Mouse (Mus musculus): Measurements from ENCODE around the gene Gsn. TPM values are rescaled to one million over a fixed set of nuclear protein-coding genes. Genes with fewer than 3 reads are reported as not detected.
A peak's percentile ranks its signal among the peaks of the same experiment; 100 is the strongest.

Gene Gsn
- polyA plus RNA-seq, 1 experiment from 2014 or later = 397 TPM

DNA sequence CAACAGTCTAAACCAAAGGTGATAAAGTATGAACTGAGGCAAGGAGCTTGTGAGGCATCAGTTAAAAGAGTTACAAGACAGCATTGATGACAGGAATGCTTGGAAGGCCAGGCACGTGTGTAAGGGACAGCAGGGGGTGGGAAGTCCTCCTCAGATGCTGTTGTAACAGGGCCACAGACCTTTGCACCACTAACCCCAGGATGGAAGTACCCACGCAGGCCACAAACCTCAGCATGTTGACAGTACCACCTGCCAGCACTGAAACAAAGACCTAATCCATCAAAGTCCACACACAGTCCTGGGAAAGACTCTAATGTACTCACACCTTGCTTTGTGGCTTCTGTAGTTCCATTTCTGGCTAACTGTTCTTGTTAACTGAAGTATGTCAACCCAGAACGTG lies 22.3 kb upstream of the Gsn start:
- Histone ChIP-seq H3K4me3 (ENCODE audit: low read depth, low read length) (no peak overlapping the region), H3K4me1 (ENCODE audit: control insufficient read depth, insufficient read depth, low read length) (peaks cover 20% of the 10 kb centered on the region)
- no peak for DNase-seq (ENCODE audit: low spot score)

DNA sequence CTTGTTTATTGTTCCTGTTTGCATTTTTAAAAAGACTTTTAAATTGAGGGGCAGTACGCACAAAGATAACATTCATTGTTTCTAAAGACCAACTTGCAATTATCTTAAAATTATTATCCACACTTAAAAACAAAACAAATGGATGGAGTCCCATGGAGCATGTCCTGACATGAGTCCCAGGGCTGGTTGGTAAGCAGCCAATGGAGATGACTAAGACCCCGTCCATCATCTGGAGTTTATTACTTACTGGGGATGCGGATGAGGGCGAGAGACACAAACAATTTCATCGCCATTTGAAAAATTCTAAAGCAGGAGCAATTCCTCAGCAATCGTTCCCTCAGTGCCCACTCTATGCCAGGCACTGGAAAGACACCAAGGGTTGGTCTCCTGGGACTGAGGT lies 21.2 kb upstream of the Gsn start:
- 46% methylated on average over 6 of the region's 6 CpGs for WGBS
- no peak overlapping the region for H3K27ac ChIP-seq (replicated peaks; ENCODE audit: low read depth, low read length)
- H3K4me1 ChIP-seq (ENCODE audit: control insufficient read depth, insufficient read depth, low read length) = peaks cover 16% of the 10 kb centered on the region
- no peak overlapping the region for H3K4me2 ChIP-seq (ENCODE audit: low read depth, low read length)
- no peak for ATAC-seq (ENCODE audit: low read depth)
- no peaks in the 10 kb centered on the region for H3K36me3 ChIP-seq (ENCODE audit: control insufficient read depth, insufficient read depth, low read length)
- no peak overlapping the region for H3K9ac ChIP-seq (ENCODE audit: low read depth, low read length)
- DNase-seq (ENCODE audit: low spot score) = peak; percentile 60
- no peak overlapping the region for H3K4me3 ChIP-seq (ENCODE audit: low read depth, low read length)
- no peaks in the 10 kb centered on the region for H3K27me3 ChIP-seq (replicated peaks; ENCODE audit: control insufficient read depth, insufficient read depth, low read length)
- H3K9me3 ChIP-seq (ENCODE audit: control insufficient read depth, low read length) = no peaks in the 10 kb centered on the region

More for the DNA sequence above, 22.3 kb upstream of the Gsn start:
- H3K27me3 ChIP-seq (replicated peaks; ENCODE audit: control insufficient read depth, insufficient read depth, low read length) = no peaks in the 10 kb centered on the region
- no peak overlapping the region for H3K27ac ChIP-seq (replicated peaks; ENCODE audit: low read depth, low read length)
- WGBS = 46% methylated on average over 3 of the region's 3 CpGs
- H3K4me2 ChIP-seq (ENCODE audit: low read depth, low read length) = no peak overlapping the region
- H3K9ac ChIP-seq (ENCODE audit: low read depth, low read length) = no peak overlapping the region
- no peak for ATAC-seq (ENCODE audit: low read depth)
- H3K9me3 ChIP-seq (ENCODE audit: control insufficient read depth, low read length) = no peaks in the 10 kb centered on the region
- no peaks in the 10 kb centered on the region for H3K36me3 ChIP-seq (ENCODE audit: control insufficient read depth, insufficient read depth, low read length)

DNA sequence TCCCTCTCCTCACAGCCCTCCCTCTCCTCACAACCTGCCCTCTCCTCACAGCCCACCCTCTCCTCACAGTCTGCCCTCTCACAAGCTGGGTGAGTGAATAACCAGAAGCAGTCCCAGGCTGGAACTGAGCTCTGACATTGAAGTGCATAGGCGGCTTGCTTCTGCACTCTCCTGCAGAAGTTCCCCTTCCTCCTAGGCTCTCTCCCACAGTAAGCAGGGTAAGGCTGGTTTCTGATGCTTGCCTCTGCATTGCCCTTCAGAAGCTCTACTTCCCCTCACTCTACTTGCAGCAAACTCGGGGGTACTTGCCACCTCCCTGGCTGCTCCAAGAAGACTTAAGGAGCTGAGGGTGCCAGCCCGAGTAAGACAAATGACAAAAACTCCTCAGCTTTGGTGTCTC lies 11.9 kb upstream of the Gsn start:
- Histone ChIP-seq H3K27me3 (replicated peaks; ENCODE audit: control insufficient read depth, insufficient read depth, low read length) (no peaks in the 10 kb centered on the region), H3K4me3 (ENCODE audit: low read depth, low read length) (no peak overlapping the region), H3K4me2 (ENCODE audit: low read depth, low read length) (no peak overlapping the region), H3K4me1 (ENCODE audit: control insufficient read depth, insufficient read depth, low read length) (peaks cover 4% of the 10 kb centered on the region; the same call in 1 of the 2 replicates), H3K36me3 (ENCODE audit: control insufficient read depth, insufficient read depth, low read length) (no peaks in the 10 kb centered on the region), H3K27ac (replicated peaks; ENCODE audit: low read depth, low read length) (no peak overlapping the region), H3K9me3 (ENCODE audit: control insufficient read depth, low read length) (no peaks in the 10 kb centered on the region), H3K9ac (ENCODE audit: low read depth, low read length) (no peak overlapping the region)
- WGBS = 61% methylated on average over 3 of the region's 3 CpGs
- DNase-seq (ENCODE audit: low spot score) (no peak), ATAC-seq (ENCODE audit: low read depth) (no peak)

DNA sequence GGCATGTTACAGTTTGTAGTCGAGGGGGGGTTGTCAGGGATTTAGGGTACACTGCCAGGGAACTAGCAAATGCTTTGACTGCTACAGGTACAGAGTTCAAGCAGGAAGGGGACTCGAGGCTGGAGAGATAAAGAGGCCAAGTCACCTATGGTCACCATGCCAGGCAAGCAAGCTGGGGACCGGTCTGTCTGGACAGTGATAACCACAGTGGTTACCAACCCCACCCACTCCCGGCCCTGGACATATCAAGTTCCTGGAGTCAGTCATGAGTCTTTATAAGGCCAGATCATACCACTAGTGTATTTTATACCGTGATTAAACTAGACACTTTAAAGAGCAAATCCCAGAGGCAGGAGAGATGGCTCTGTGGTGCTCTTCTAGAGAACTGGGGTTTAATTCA lies 8.4 kb upstream of the Gsn start:
- H3K9me3 ChIP-seq (ENCODE audit: control insufficient read depth, low read length) = no peaks in the 10 kb centered on the region
- ATAC-seq (ENCODE audit: low read depth) = no peak
- no peak overlapping the region for H3K9ac ChIP-seq (ENCODE audit: low read depth, low read length)
- 63% methylated on average over 5 of the region's 5 CpGs for WGBS
- H3K27me3 ChIP-seq (replicated peaks; ENCODE audit: control insufficient read depth, insufficient read depth, low read length) = no peaks in the 10 kb centered on the region
- no peak overlapping the region for H3K4me3 ChIP-seq (ENCODE audit: low read depth, low read length)
- peaks cover 4% of the 10 kb centered on the region; the same call in 1 of the 2 replicates for H3K4me1 ChIP-seq (ENCODE audit: control insufficient read depth, insufficient read depth, low read length)
- H3K4me2 ChIP-seq (ENCODE audit: low read depth, low read length) = no peak overlapping the region
- no peak overlapping the region for H3K27ac ChIP-seq (replicated peaks; ENCODE audit: low read depth, low read length)
- no peaks in the 10 kb centered on the region for H3K36me3 ChIP-seq (ENCODE audit: control insufficient read depth, insufficient read depth, low read length)
- no peak for DNase-seq (ENCODE audit: low spot score)

DNA sequence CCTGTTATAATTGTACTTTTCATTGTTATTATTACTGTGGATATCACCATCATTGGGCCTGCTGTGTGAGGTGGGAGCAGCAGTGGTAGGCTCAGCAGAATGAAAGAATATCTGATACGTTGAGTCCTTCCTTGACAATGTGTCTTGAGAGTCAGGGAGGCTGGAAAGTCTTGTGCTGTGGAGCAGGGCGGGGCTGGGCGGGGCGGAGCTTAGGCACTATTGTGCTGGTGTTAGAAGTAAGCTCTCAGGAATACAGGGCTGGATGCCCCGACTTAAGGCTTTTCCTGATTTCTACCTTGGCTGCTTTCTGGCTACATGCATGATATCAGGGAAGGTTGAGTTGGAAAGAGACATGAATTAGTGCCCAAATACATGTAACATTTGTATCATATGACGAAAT lies 3.4 kb upstream of the Gsn start:
- no peak for DNase-seq (ENCODE audit: low spot score)

DNA sequence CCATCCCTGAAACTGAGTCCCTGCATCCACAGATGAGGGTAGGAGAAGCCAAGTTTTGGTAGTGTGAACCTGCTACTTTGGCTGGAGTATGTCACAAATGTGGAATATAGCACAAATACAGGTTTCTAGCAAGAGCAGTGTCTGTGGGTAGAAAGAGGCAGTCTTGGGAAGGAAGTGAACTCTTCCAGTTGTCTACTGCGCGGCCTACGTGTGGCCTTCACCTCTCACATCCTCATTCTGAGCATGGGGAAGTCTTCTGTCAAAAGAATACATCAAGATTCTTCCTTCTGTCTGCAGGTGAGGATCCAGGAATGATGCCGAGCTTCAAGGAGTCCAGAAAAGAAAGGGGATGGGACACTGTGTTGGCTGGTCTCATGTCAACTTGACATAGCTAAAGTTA lies 2.4 kb upstream of the Gsn start:
- WGBS = 96% methylated on average over 4 of the region's 4 CpGs
- Histone ChIP-seq H3K27ac (replicated peaks; ENCODE audit: low read depth, low read length) (no peak overlapping the region), H3K4me1 (ENCODE audit: control insufficient read depth, insufficient read depth, low read length) (peaks cover 21% of the 10 kb centered on the region), H3K27me3 (replicated peaks; ENCODE audit: control insufficient read depth, insufficient read depth, low read length) (no peaks in the 10 kb centered on the region), H3K9me3 (ENCODE audit: control insufficient read depth, low read length) (no peaks in the 10 kb centered on the region), H3K4me3 (ENCODE audit: low read depth, low read length) (no peak overlapping the region), H3K36me3 (ENCODE audit: control insufficient read depth, insufficient read depth, low read length) (no peaks in the 10 kb centered on the region), H3K9ac (ENCODE audit: low read depth, low read length) (no peak overlapping the region), H3K4me2 (ENCODE audit: low read depth, low read length) (no peak overlapping the region)
- ATAC-seq (ENCODE audit: low read depth) = no peak
- DNase-seq (ENCODE audit: low spot score) = no peak

More for the DNA sequence above, 3.4 kb upstream of the Gsn start:
- H3K9ac ChIP-seq (ENCODE audit: low read depth, low read length) = no peak overlapping the region
- H3K4me2 ChIP-seq (ENCODE audit: low read depth, low read length) = no peak overlapping the region
- H3K9me3 ChIP-seq (ENCODE audit: control insufficient read depth, low read length) = no peaks in the 10 kb centered on the region
- peaks cover 12% of the 10 kb centered on the region; the same call in 1 of the 2 replicates for H3K4me1 ChIP-seq (ENCODE audit: control insufficient read depth, insufficient read depth, low read length)
- H3K36me3 ChIP-seq (ENCODE audit: control insufficient read depth, insufficient read depth, low read length) = no peaks in the 10 kb centered on the region
- H3K27ac ChIP-seq (replicated peaks; ENCODE audit: low read depth, low read length) = no peak overlapping the region
- H3K4me3 ChIP-seq (ENCODE audit: low read depth, low read length) = no peak overlapping the region
- H3K27me3 ChIP-seq (replicated peaks; ENCODE audit: control insufficient read depth, insufficient read depth, low read length) = no peaks in the 10 kb centered on the region
- no peak for ATAC-seq (ENCODE audit: low read depth)
- 38% methylated on average over 6 of the region's 6 CpGs for WGBS

DNA sequence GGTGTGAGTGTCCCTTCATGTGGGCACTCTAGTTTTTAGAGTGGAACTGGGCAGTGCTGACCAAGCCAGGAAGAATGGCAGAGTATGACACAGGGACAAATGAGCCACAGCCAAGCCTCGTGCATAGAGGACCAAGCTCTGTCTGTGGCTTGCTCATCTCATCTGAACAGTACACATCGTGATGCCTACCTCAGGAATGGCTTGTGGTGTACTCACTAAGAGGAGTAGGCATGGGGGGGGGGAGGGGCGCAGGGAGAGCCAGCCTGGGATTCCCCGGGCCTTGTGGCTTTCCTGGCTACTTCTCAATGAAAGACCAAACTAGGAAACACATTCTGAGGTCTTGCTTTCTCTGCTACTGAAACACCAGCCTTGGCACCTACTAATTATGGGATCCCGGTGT lies 1.2 kb upstream of the Gsn start:
- ATAC-seq (ENCODE audit: low read depth) (no peak), DNase-seq (ENCODE audit: low spot score) (no peak)
- Histone ChIP-seq H3K4me2 (ENCODE audit: low read depth, low read length) (no peak overlapping the region), H3K27me3 (replicated peaks; ENCODE audit: control insufficient read depth, insufficient read depth, low read length) (no peaks in the 10 kb centered on the region), H3K9me3 (ENCODE audit: control insufficient read depth, low read length) (no peaks in the 10 kb centered on the region), H3K27ac (replicated peaks; ENCODE audit: low read depth, low read length) (no peak overlapping the region), H3K4me3 (ENCODE audit: low read depth, low read length) (no peak overlapping the region), H3K9ac (ENCODE audit: low read depth, low read length) (no peak overlapping the region), H3K4me1 (ENCODE audit: control insufficient read depth, insufficient read depth, low read length) (peaks cover 34% of the 10 kb centered on the region), H3K36me3 (ENCODE audit: control insufficient read depth, insufficient read depth, low read length) (no peaks in the 10 kb centered on the region)
- 65% methylated on average over 5 of the region's 5 CpGs for WGBS

DNA sequence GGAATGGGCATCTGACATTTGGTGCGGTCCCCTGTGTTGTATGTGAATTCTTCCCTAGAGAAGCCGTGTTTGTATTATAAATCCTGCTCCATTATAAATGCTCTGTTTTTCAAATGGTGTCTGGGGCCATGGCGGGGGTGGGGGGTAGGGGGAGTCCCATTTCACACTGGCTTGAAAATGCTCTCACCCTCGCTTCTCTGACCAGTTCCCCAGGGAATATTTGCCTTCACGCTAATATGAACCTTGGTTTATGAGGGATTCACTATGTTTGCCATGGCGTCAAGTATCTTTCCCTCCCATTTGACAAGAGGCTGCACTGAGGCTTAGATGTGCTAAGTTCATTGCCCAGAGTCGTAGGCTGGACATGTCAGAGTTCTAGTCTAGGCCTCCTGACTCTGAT lies 718 bp upstream of the Gsn start:
- H3K4me1 ChIP-seq (ENCODE audit: control insufficient read depth, insufficient read depth, low read length) = peaks cover 38% of the 10 kb centered on the region
- no peak for ATAC-seq (ENCODE audit: low read depth)
- no peak for DNase-seq (ENCODE audit: low spot score)
- H3K4me3 ChIP-seq (ENCODE audit: low read depth, low read length) = no peak overlapping the region
- WGBS = 67% methylated on average over 7 of the region's 7 CpGs
- no peaks in the 10 kb centered on the region for H3K27me3 ChIP-seq (replicated peaks; ENCODE audit: control insufficient read depth, insufficient read depth, low read length)
- 0 out of 2 replicates have a peak overlapping the region, but pooled peaks have one; percentile 8 for H3K27ac ChIP-seq (replicated peaks; ENCODE audit: low read depth, low read length)
- peak overlapping the region; percentile 92 for H3K4me2 ChIP-seq (ENCODE audit: low read depth, low read length)
- peak overlapping the region; percentile 80; the same call in 1 of the 2 replicates for H3K9ac ChIP-seq (ENCODE audit: low read depth, low read length)
- H3K9me3 ChIP-seq (ENCODE audit: control insufficient read depth, low read length) = no peaks in the 10 kb centered on the region
- no peaks in the 10 kb centered on the region for H3K36me3 ChIP-seq (ENCODE audit: control insufficient read depth, insufficient read depth, low read length)

DNA sequence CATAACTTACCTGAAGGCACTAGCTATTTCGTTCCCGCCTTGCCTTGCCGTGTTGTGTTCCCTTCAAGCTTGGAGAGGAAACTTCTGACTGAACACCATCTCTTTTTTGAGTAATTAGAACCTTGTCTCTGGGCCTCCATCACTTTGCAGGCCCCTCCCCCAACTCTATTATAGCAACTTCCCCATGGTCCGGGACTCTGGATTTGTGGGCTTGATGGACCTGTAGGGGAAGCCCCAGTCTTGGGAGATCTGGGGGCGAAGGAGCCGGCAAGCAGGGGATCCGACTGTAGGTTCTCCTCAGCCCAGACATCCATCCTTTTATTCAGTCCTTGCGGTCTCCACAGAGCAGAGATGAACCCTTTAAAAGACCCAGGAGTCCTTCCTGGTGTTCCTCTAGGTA lies 752 bp downstream of the Gsn start:
- H3K36me3 ChIP-seq (ENCODE audit: control insufficient read depth, insufficient read depth, low read length) = no peaks in the 10 kb centered on the region
- DNase-seq (ENCODE audit: low spot score) = no peak
- peak overlapping the region; percentile 61 for H3K4me3 ChIP-seq (ENCODE audit: low read depth, low read length)
- H3K27me3 ChIP-seq (replicated peaks; ENCODE audit: control insufficient read depth, insufficient read depth, low read length) = no peaks in the 10 kb centered on the region
- peak overlapping the region; percentile 80 for H3K9ac ChIP-seq (ENCODE audit: low read depth, low read length)
- H3K4me2 ChIP-seq (ENCODE audit: low read depth, low read length) = peak overlapping the region; percentile 92
- H3K4me1 ChIP-seq (ENCODE audit: control insufficient read depth, insufficient read depth, low read length) = peaks cover 47% of the 10 kb centered on the region
- ATAC-seq (ENCODE audit: low read depth) = no peak
- 40% methylated on average over 8 of the region's 8 CpGs for WGBS
- no peaks in the 10 kb centered on the region for H3K9me3 ChIP-seq (ENCODE audit: control insufficient read depth, low read length)
- H3K27ac ChIP-seq (replicated peaks; ENCODE audit: low read depth, low read length) = peak overlapping the region; percentile 36
